ENCODE assay signal across 8 mouse cellular contexts in the genomic region with DNA sequence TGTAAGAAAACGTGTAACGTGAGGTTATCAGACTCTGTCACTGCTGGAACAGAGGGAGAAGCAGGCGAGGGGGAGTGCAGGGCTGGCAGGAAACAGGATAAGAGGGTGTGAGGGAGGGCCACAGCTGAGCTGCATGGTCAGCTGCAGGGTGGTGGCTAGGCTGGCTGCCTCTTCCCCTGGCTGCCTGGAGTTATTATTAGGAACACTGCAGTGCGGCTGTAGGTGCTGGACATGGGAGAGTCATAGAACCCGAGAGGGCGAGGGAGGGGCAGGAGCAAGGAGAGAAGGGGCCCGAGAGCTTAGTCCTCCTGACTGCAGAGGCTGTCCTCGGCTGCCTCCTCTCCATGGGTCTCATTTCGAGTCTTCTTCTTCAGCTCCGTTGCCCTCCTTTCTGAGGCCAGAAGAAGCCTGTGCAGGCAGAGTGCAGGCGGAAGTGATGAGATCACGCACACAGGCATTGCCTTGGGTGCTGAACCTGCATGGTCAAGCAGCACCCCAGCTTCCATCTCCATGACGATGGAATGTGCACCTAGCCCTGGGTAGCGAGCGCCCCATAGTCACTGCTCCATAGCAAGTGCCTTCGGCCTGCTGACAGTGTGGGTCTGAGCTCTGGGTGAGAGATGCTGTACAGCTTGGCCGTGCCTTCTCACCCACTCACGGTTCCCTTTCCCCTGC. TPM values are rescaled to one million over a fixed set of nuclear protein-coding genes. Genes with fewer than 3 reads are reported as not detected.
DNase-seq lines count a peak whose midpoint lies in the region; ATAC-seq lines count a peak whose summit lies in the region.

No protein-coding gene starts in this region.

- ATAC-seq in forebrain, embryonic 16.5 days = no peak
- no peak for ATAC-seq in hindbrain, embryonic 15.5 days (ENCODE audit: low FRiP score, low read depth)
- ATAC-seq in liver, embryonic 13.5 days (ENCODE audit: low read depth) = no peak
- ATAC-seq in stomach, embryonic 16.5 days (ENCODE audit: insufficient read depth, low FRiP score) = no peak
- ATAC-seq in megakaryocyte-erythroid progenitor cell, adult 5-6 weeks (replicated peaks; ENCODE audit: low FRiP score, low TSS enrichment, poor library complexity, severe bottlenecking) = no peak

- 77% methylated on average over 18 of the region's 18 CpGs for WGBS in forebrain, embryonic 10.5 days
- WGBS in forebrain, embryonic 16.5 days = 72% methylated on average over 18 of the region's 18 CpGs
- 67% methylated on average over 18 of the region's 18 CpGs for WGBS in hindbrain, embryonic 15.5 days
- WGBS in liver, embryonic 13.5 days (ENCODE audit: insufficient replicate concordance) = 41% methylated on average over 16 of the region's 18 CpGs
- 55% methylated on average over 18 of the region's 18 CpGs for WGBS in stomach, embryonic 16.5 days

- peak overlapping the region; percentile 32 for H3K27ac ChIP-seq in forebrain, embryonic 10.5 days
- H3K27ac ChIP-seq in forebrain, embryonic 16.5 days (ENCODE audit: low read length) = no peak overlapping the region
- peak overlapping the region; percentile 20; the same call in 1 of the 2 replicates for H3K27ac ChIP-seq in hindbrain, embryonic 15.5 days (replicated peaks)
- H3K27ac ChIP-seq in liver, embryonic 13.5 days = peak overlapping the region; percentile 44
- peak overlapping the region; percentile 28; the same call in 1 of the 2 replicates for H3K27ac ChIP-seq in stomach, embryonic 16.5 days (ENCODE audit: low read length)

- H3K4me3 ChIP-seq in forebrain, embryonic 10.5 days = 0 out of 2 replicates have a peak overlapping the region, but pooled peaks have one; percentile 0
- H3K4me3 ChIP-seq in forebrain, embryonic 16.5 days (replicated peaks; ENCODE audit: low read length) = no peak overlapping the region
- H3K4me3 ChIP-seq in hindbrain, embryonic 15.5 days = no peak overlapping the region
- H3K4me3 ChIP-seq in liver, embryonic 13.5 days (replicated peaks) = no peak overlapping the region
- H3K4me3 ChIP-seq in stomach, embryonic 16.5 days (replicated peaks; ENCODE audit: low read length) = no peak overlapping the region

- no peaks in the 10 kb centered on the region for H3K9me3 ChIP-seq in forebrain, embryonic 10.5 days
- no peaks in the 10 kb centered on the region for H3K9me3 ChIP-seq in forebrain, embryonic 16.5 days (ENCODE audit: control insufficient read depth, low read length)
- no peaks in the 10 kb centered on the region for H3K9me3 ChIP-seq in hindbrain, embryonic 15.5 days
- no peaks in the 10 kb centered on the region for H3K9me3 ChIP-seq in liver, embryonic 13.5 days (replicated peaks)
- H3K9me3 ChIP-seq in stomach, embryonic 16.5 days (replicated peaks; ENCODE audit: control insufficient read depth, low read length) = no peaks in the 10 kb centered on the region

- H3K27me3 ChIP-seq in forebrain, embryonic 10.5 days (ENCODE audit: poor library complexity, severe bottlenecking) = no peaks in the 10 kb centered on the region
- H3K27me3 ChIP-seq in forebrain, embryonic 16.5 days (replicated peaks; ENCODE audit: control insufficient read depth, insufficient read depth, low read length) = no peaks in the 10 kb centered on the region
- H3K27me3 ChIP-seq in hindbrain, embryonic 15.5 days = no peaks in the 10 kb centered on the region
- no peaks in the 10 kb centered on the region for H3K27me3 ChIP-seq in liver, embryonic 13.5 days
- H3K27me3 ChIP-seq in stomach, embryonic 16.5 days (ENCODE audit: control insufficient read depth, insufficient read depth, low read length) = no peaks in the 10 kb centered on the region

- no peak overlapping the region for H3K4me2 ChIP-seq in forebrain, embryonic 16.5 days (ENCODE audit: low read length)
- peak overlapping the region; percentile 75 for H3K4me2 ChIP-seq in hindbrain, embryonic 15.5 days
- H3K4me2 ChIP-seq in liver, embryonic 13.5 days = peak overlapping the region; percentile 12
- no peak overlapping the region for H3K4me2 ChIP-seq in stomach, embryonic 16.5 days (ENCODE audit: low read depth, low read length)

- peaks cover 58% of the 10 kb centered on the region for H3K4me1 ChIP-seq in forebrain, embryonic 10.5 days
- H3K4me1 ChIP-seq in forebrain, embryonic 16.5 days (replicated peaks; ENCODE audit: control insufficient read depth, insufficient read depth, low read length) = peaks cover 37% of the 10 kb centered on the region
- H3K4me1 ChIP-seq in hindbrain, embryonic 15.5 days (replicated peaks) = peaks cover 52% of the 10 kb centered on the region
- peaks cover 84% of the 10 kb centered on the region for H3K4me1 ChIP-seq in liver, embryonic 13.5 days (replicated peaks)
- peaks cover 18% of the 10 kb centered on the region for H3K4me1 ChIP-seq in stomach, embryonic 16.5 days (ENCODE audit: control insufficient read depth, insufficient read depth, low read length)

- H3K36me3 ChIP-seq in forebrain, embryonic 10.5 days (replicated peaks) = peaks cover 73% of the 10 kb centered on the region
- H3K36me3 ChIP-seq in forebrain, embryonic 16.5 days (ENCODE audit: control insufficient read depth, insufficient read depth) = peaks cover 2% of the 10 kb centered on the region; the same call in 1 of the 2 replicates
- peaks cover 29% of the 10 kb centered on the region for H3K36me3 ChIP-seq in hindbrain, embryonic 15.5 days
- H3K36me3 ChIP-seq in liver, embryonic 13.5 days = peaks cover 39% of the 10 kb centered on the region
- H3K36me3 ChIP-seq in stomach, embryonic 16.5 days (ENCODE audit: control insufficient read depth, insufficient read depth, low read length) = 0 out of 2 replicates have a peak, but pooled peaks cover 3% of the 10 kb centered on the region

- no peak for DNase-seq in forebrain, embryonic 10.5 days (ENCODE audit: extremely low spot score, low spot score)
- peak; percentile 66 for DNase-seq in adrenal gland, postnatal 14 days
- peak; percentile 60 for DNase-seq in gastrocnemius, postnatal 10 days
- DNase-seq in liver, embryonic 13.5 days = no peak

- H3K9ac ChIP-seq in forebrain, embryonic 16.5 days (replicated peaks; ENCODE audit: low read depth, low read length) = no peak overlapping the region; the same call in 1 of the 2 replicates
- H3K9ac ChIP-seq in hindbrain, embryonic 15.5 days = peak overlapping the region; percentile 32
- 0 out of 2 replicates have a peak overlapping the region, but pooled peaks have one; percentile 12 for H3K9ac ChIP-seq in liver, embryonic 13.5 days
- H3K9ac ChIP-seq in stomach, embryonic 16.5 days (ENCODE audit: low read length) = peak overlapping the region; percentile 43; the same call in 1 of the 2 replicates

RNA-seq across cellular contexts. Expression of a gene that starts 3.3 kb away (rescaled TPM):
- 9.2 and 10.0 TPM in 2 replicates for polyA plus RNA-seq in forebrain, embryonic 10.5 days (2016; fragmentation: Nextera tagmentation; extraction: Ambion mirVana)
- 17.3 and 19.3 TPM in 2 replicates for polyA plus RNA-seq in forebrain, embryonic 16.5 days (2015; fragmentation: Nextera tagmentation; extraction: Ambion mirVana)
- total RNA-seq in adrenal gland, postnatal 14 days (2021) = 18.6 and 25.0 TPM in 2 replicates
- total RNA-seq in gastrocnemius, postnatal 10 days (2021) = 10 to 100 TPM; 50.8 to 60.1 TPM
- 22.1 and 23.7 TPM in 2 replicates for polyA plus RNA-seq in hindbrain, embryonic 15.5 days (2015; fragmentation: Nextera tagmentation; extraction: Ambion mirVana)
- 3.7 and 3.9 TPM in 2 replicates for polyA plus RNA-seq in liver, embryonic 13.5 days (2015; fragmentation: Nextera tagmentation; extraction: Ambion mirVana)
- polyA plus RNA-seq in stomach, embryonic 16.5 days (2015; fragmentation: Nextera tagmentation; extraction: Ambion mirVana) = 6.0 and 8.8 TPM in 2 replicates
- 18.3 and 22.7 TPM in 2 replicates for total RNA-seq in megakaryocyte-erythroid progenitor cell, adult 5-6 weeks (2014; fragmentation: Nextera tagmentation)
- 10.3 and 12.8 TPM in 2 replicates for total RNA-seq in megakaryocyte-erythroid progenitor cell, adult 5-6 weeks (2017)

RNA-seq across cellular contexts. Expression of a gene that starts 16.7 kb away (rescaled TPM):
- 101 and 103 TPM in 2 replicates for polyA plus RNA-seq in forebrain, embryonic 10.5 days (2016; fragmentation: Nextera tagmentation; extraction: Ambion mirVana)
- polyA plus RNA-seq in forebrain, embryonic 16.5 days (2015; fragmentation: Nextera tagmentation; extraction: Ambion mirVana) = 54.4 and 55.3 TPM in 2 replicates
- 47.0 and 53.7 TPM in 2 replicates for total RNA-seq in adrenal gland, postnatal 14 days (2021)
- 10 to 100 TPM; 16.0 to 21.1 TPM for total RNA-seq in gastrocnemius, postnatal 10 days (2021)
- polyA plus RNA-seq in hindbrain, embryonic 15.5 days (2015; fragmentation: Nextera tagmentation; extraction: Ambion mirVana) = 47.7 and 49.7 TPM in 2 replicates
- 60.6 and 65.5 TPM in 2 replicates for polyA plus RNA-seq in liver, embryonic 13.5 days (2015; fragmentation: Nextera tagmentation; extraction: Ambion mirVana)
- polyA plus RNA-seq in stomach, embryonic 16.5 days (2015; fragmentation: Nextera tagmentation; extraction: Ambion mirVana) = 56.6 and 57.9 TPM in 2 replicates
- total RNA-seq in megakaryocyte-erythroid progenitor cell, adult 5-6 weeks (2014; fragmentation: Nextera tagmentation) = 92.2 and 114 TPM in 2 replicates
- total RNA-seq in megakaryocyte-erythroid progenitor cell, adult 5-6 weeks (2017) = 108 and 125 TPM in 2 replicates

RNA-seq across cellular contexts. Expression of a gene that starts 17.9 kb away (rescaled TPM):
- 3,225 and 3,313 TPM in 2 replicates for polyA plus RNA-seq in forebrain, embryonic 10.5 days (2016; fragmentation: Nextera tagmentation; extraction: Ambion mirVana)
- polyA plus RNA-seq in forebrain, embryonic 16.5 days (2015; fragmentation: Nextera tagmentation; extraction: Ambion mirVana) = 1,297 and 1,346 TPM in 2 replicates
- total RNA-seq in adrenal gland, postnatal 14 days (2021) = 1,705 and 1,924 TPM in 2 replicates
- 1,000 to 10,000 TPM; 7,536 to 8,309 TPM for total RNA-seq in gastrocnemius, postnatal 10 days (2021)
- 1,531 and 1,630 TPM in 2 replicates for polyA plus RNA-seq in hindbrain, embryonic 15.5 days (2015; fragmentation: Nextera tagmentation; extraction: Ambion mirVana)
- 1,179 and 1,220 TPM in 2 replicates for polyA plus RNA-seq in liver, embryonic 13.5 days (2015; fragmentation: Nextera tagmentation; extraction: Ambion mirVana)
- 1,523 and 1,787 TPM in 2 replicates for polyA plus RNA-seq in stomach, embryonic 16.5 days (2015; fragmentation: Nextera tagmentation; extraction: Ambion mirVana)
- total RNA-seq in megakaryocyte-erythroid progenitor cell, adult 5-6 weeks (2014; fragmentation: Nextera tagmentation) = 900 and 1,346 TPM in 2 replicates
- total RNA-seq in megakaryocyte-erythroid progenitor cell, adult 5-6 weeks (2017) = 535 and 806 TPM in 2 replicates

RNA-seq across cellular contexts. Expression of a gene that starts 43.1 kb away (rescaled TPM):
- 271 and 274 TPM in 2 replicates for polyA plus RNA-seq in forebrain, embryonic 10.5 days (2016; fragmentation: Nextera tagmentation; extraction: Ambion mirVana)
- polyA plus RNA-seq in forebrain, embryonic 16.5 days (2015; fragmentation: Nextera tagmentation; extraction: Ambion mirVana) = 91.4 and 91.6 TPM in 2 replicates
- 43.2 and 45.2 TPM in 2 replicates for total RNA-seq in adrenal gland, postnatal 14 days (2021)
- total RNA-seq in gastrocnemius, postnatal 10 days (2021) = 10 to 100 TPM; 28.3 to 41.5 TPM
- 51.3 and 57.1 TPM in 2 replicates for polyA plus RNA-seq in hindbrain, embryonic 15.5 days (2015; fragmentation: Nextera tagmentation; extraction: Ambion mirVana)
- polyA plus RNA-seq in liver, embryonic 13.5 days (2015; fragmentation: Nextera tagmentation; extraction: Ambion mirVana) = 94.5 and 101 TPM in 2 replicates
- 90.3 and 102 TPM in 2 replicates for polyA plus RNA-seq in stomach, embryonic 16.5 days (2015; fragmentation: Nextera tagmentation; extraction: Ambion mirVana)
- 285 and 384 TPM in 2 replicates for total RNA-seq in megakaryocyte-erythroid progenitor cell, adult 5-6 weeks (2014; fragmentation: Nextera tagmentation)
- total RNA-seq in megakaryocyte-erythroid progenitor cell, adult 5-6 weeks (2017) = 186 and 262 TPM in 2 replicates

RNA-seq across cellular contexts. Expression of a gene that starts 43.2 kb away (rescaled TPM):
- 232 and 239 TPM in 2 replicates for polyA plus RNA-seq in forebrain, embryonic 10.5 days (2016; fragmentation: Nextera tagmentation; extraction: Ambion mirVana)
- 137 and 140 TPM in 2 replicates for polyA plus RNA-seq in forebrain, embryonic 16.5 days (2015; fragmentation: Nextera tagmentation; extraction: Ambion mirVana)
- 222 and 232 TPM in 2 replicates for total RNA-seq in adrenal gland, postnatal 14 days (2021)
- total RNA-seq in gastrocnemius, postnatal 10 days (2021) = 100 to 1,000 TPM; 212 to 236 TPM
- 148 and 150 TPM in 2 replicates for polyA plus RNA-seq in hindbrain, embryonic 15.5 days (2015; fragmentation: Nextera tagmentation; extraction: Ambion mirVana)
- polyA plus RNA-seq in liver, embryonic 13.5 days (2015; fragmentation: Nextera tagmentation; extraction: Ambion mirVana) = 217 and 225 TPM in 2 replicates
- polyA plus RNA-seq in stomach, embryonic 16.5 days (2015; fragmentation: Nextera tagmentation; extraction: Ambion mirVana) = 212 and 232 TPM in 2 replicates
- 163 and 194 TPM in 2 replicates for total RNA-seq in megakaryocyte-erythroid progenitor cell, adult 5-6 weeks (2014; fragmentation: Nextera tagmentation)
- 120 and 151 TPM in 2 replicates for total RNA-seq in megakaryocyte-erythroid progenitor cell, adult 5-6 weeks (2017)

Comparison
In these comparisons a context has a peak if more than half of its experiments do, and no peak if none do; other contexts are left out.
1. DNase-seq: peak in adrenal gland, postnatal 14 days (single experiment) and gastrocnemius, postnatal 10 days (single experiment); none in forebrain, embryonic 10.5 days (single experiment) and liver, embryonic 13.5 days (single experiment).
2. H3K4me2 ChIP-seq: peak in hindbrain, embryonic 15.5 days (single experiment) and liver, embryonic 13.5 days (single experiment); none in forebrain, embryonic 16.5 days (single experiment) and stomach, embryonic 16.5 days (single experiment).